ENCODE assay signal across 8 mouse cellular contexts in genomic region chr6:117906590-117907271, GRCm38 (mm10). TPM values are rescaled to one million over a fixed set of nuclear protein-coding genes. Genes with fewer than 3 reads are reported as not detected.
A peak's percentile ranks its signal among the peaks of the same experiment; 100 is the strongest.
DNase-seq lines count a peak whose midpoint lies in the region; ATAC-seq and TF ChIP-seq lines count a peak whose summit lies in the region.

No protein-coding gene starts in this region.

- peak; percentile 81 for ATAC-seq in common myeloid progenitor, adult 5-6 weeks (replicated peaks; ENCODE audit: low read depth, poor library complexity, severe bottlenecking)

- no peaks in the 10 kb centered on the region for H3K36me3 ChIP-seq in megakaryocyte, embryonic 14.5 days (replicated peaks; ENCODE audit: low read length)

- intact Hi-C loops in gastrocnemius, adult 2 months (cut with DNase I) = loop anchor here (1.0 kb wide), 1 partner anchor 26 kb away; no protein-coding TSS in a partner anchor

- peak overlapping the region; percentile 86 for H3K4me3 ChIP-seq in gastrocnemius, adult 2 months
- peak overlapping the region; percentile 97 for H3K4me3 ChIP-seq in megakaryocyte, embryonic 14.5 days (replicated peaks)

- TF ChIP-seq CTCF in gastrocnemius, adult 2 months (IDR thresholded peaks at IDR 0.05) = no peak

- H3K27ac ChIP-seq in gastrocnemius, adult 2 months = peak overlapping the region; percentile 99

- H3K9me3 ChIP-seq in megakaryocyte, embryonic 14.5 days = no peaks in the 10 kb centered on the region

- no peaks in the 10 kb centered on the region for H3K27me3 ChIP-seq in megakaryocyte, embryonic 14.5 days (replicated peaks)

- peaks cover 60% of the 10 kb centered on the region for H3K4me1 ChIP-seq in megakaryocyte, embryonic 14.5 days

- DNase-seq in ZHBTc4 (ENCODE audit: low read depth, low spot score) = peak; percentile 99
- DNase-seq in gastrocnemius, adult 2 months = peak; percentile 98
- DNase-seq in hindlimb bud, embryonic 11.5 days (ENCODE audit: extremely low spot score, low read depth, low spot score) = peak; percentile 75
- peak; percentile 93 to 98 for DNase-seq in left cerebral cortex, adult 8-10 months (ENCODE audit: low spot score in 2 of 2)
- peak; percentile 98 to 99 for DNase-seq in right cerebral cortex, postnatal 10 days (ENCODE audit: low spot score in 2 of 2)
- peak; percentile 90 for DNase-seq in urinary bladder, postnatal 25 days (ENCODE audit: low spot score)

RNA-seq across cellular contexts. Expression of gene Hnrnpf, which starts 6.6 kb away (rescaled TPM):
- total RNA-seq in common myeloid progenitor, adult 5-6 weeks (2017) = 1,320 and 1,371 TPM in 2 replicates
- total RNA-seq in gastrocnemius, adult 2 months (2021) = 100 to 1,000 TPM; 104 to 108 TPM
- 100 to 1,000 TPM; 125 to 143 (median 139) TPM for total RNA-seq in left cerebral cortex, adult 8-10 months (2022)
- polyA plus RNA-seq in megakaryocyte, embryonic 14.5 days (2012; ENCODE audit: insufficient read depth, low replicate concordance) = 36.3 and 112 TPM in 2 replicates

RNA-seq across cellular contexts. Expression of gene Fxyd4, which starts 30.8 kb away (rescaled TPM):
- not detected in 2 replicates for total RNA-seq in common myeloid progenitor, adult 5-6 weeks (2017)
- total RNA-seq in gastrocnemius, adult 2 months (2021) = not detected
- not detected for total RNA-seq in left cerebral cortex, adult 8-10 months (2022)
- polyA plus RNA-seq in megakaryocyte, embryonic 14.5 days (2012; ENCODE audit: insufficient read depth, low replicate concordance) = not detected in 2 replicates

RNA-seq across cellular contexts. Expression of gene Zfp239, which starts 44.8 kb away (rescaled TPM):
- 4.3 and 8.9 TPM in 2 replicates for total RNA-seq in common myeloid progenitor, adult 5-6 weeks (2017)
- total RNA-seq in gastrocnemius, adult 2 months (2021) = under 1 TPM; 0.59 to 0.75 TPM
- 10 to 100 TPM; 42.8 to 60.5 (median 48.2) TPM for total RNA-seq in left cerebral cortex, adult 8-10 months (2022)
- 1.3 TPM in 1 of 2 replicates, not detected in the other for polyA plus RNA-seq in megakaryocyte, embryonic 14.5 days (2012; ENCODE audit: insufficient read depth, low replicate concordance)

Comparison
In these comparisons a context has a peak if more than half of its experiments do, and no peak if none do; other contexts are left out.
1. Peak in every context shown above with its lines: DNase-seq, ATAC-seq, H3K4me3 ChIP-seq and H3K27ac ChIP-seq.